Mouse (Mus musculus) hindbrain, embryonic 10.5 days (tissue): Measurements from ENCODE around the gene Hus1. TPM values are rescaled to one million over a fixed set of nuclear protein-coding genes. Genes with fewer than 3 reads are reported as not detected.

Experiments
- DNase-seq: peaks from one replicate; pipeline ENCODE4 v3.0.0-alpha.2; 2017; ENCODE audit warnings: low spot score
- H3K27ac ChIP-seq: fragments of 300-500 bp; sonication (generic); 2 replicates; pipeline ENCODE4 v1.5.1; 2016; ENCODE audit warnings: mild to moderate bottlenecking, moderate library complexity
- H3K27me3 ChIP-seq: fragments of 300-500 bp; sonication (generic); 2 replicates; pipeline ENCODE4 v1.6.1; 2016; ENCODE audit warnings: mild to moderate bottlenecking; ENCODE audit not compliant: poor library complexity, insufficient read depth, severe bottlenecking
- H3K36me3 ChIP-seq: fragments of 300-500 bp; sonication (generic); 2 replicates; pipeline ENCODE4 v1.6.1; 2016; ENCODE audit warnings: mild to moderate bottlenecking, moderate library complexity
- H3K4me1 ChIP-seq: fragments of 300-500 bp; sonication (generic); replicated peaks from 2 replicates; pipeline ENCODE4 v1.6.1; 2016; ENCODE audit warnings: mild to moderate bottlenecking
- H3K4me3 ChIP-seq: fragments of 300-500 bp; sonication (generic); 2 replicates; pipeline ENCODE4 v1.5.1; 2016; ENCODE audit warnings: mild to moderate bottlenecking, moderate library complexity
- H3K9me3 ChIP-seq: fragments of 300-500 bp; sonication (generic); 2 replicates; pipeline ENCODE4 v1.6.1; 2016; ENCODE audit warnings: mild to moderate bottlenecking, moderate library complexity
- WGBS: fragments of 180-500 bp; shearing (Covaris S2); methylation state at CpG from one replicate; pipeline ENCODE4 v1.1.7; 2016; 5-methylcytosine and 5-hydroxymethylcytosine counted together
- polyA plus RNA-seq: library from polyadenylated mRNA; unstranded; fragments of >200 nt; fragmentation: Nextera tagmentation; extraction: Ambion mirVana; gene quantifications from 2 replicates; pipeline ENCODE4 v1.2.1, GENCODE M21; 2016

Hus1 gene
- polyA plus RNA-seq: 15.1 and 22.4 TPM in 2 replicates

DNA sequence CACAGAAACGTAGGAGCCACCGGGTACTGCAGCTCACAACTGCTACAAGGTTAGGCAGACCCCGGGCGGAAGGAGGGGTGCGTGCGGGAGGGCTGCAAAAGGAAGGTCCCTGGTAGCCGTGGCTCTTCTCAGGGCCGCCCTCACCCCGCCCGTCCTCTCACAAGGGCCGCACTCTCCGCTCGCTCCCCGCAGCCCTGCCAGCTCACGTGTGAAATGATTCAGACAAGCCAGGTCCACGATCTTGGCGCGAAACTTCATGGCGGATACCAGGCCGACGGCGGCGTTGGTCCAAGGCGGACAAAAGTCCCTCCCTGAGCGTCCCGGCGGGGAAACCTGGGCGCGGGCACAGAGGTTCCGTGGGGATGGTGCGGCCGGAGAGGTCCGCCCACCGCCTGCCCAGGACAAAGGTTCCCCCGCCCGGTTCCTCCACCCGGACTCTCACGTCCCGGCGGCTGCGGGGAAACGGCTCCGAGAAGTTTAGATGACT is at the start of gene Hus1:
Gene Hus1, minus strand, starts transcription at position 339 of the 487 bp plus-strand sequence.
- WGBS: under 1% methylated on average over 43 of the region's 43 CpGs

DNA sequence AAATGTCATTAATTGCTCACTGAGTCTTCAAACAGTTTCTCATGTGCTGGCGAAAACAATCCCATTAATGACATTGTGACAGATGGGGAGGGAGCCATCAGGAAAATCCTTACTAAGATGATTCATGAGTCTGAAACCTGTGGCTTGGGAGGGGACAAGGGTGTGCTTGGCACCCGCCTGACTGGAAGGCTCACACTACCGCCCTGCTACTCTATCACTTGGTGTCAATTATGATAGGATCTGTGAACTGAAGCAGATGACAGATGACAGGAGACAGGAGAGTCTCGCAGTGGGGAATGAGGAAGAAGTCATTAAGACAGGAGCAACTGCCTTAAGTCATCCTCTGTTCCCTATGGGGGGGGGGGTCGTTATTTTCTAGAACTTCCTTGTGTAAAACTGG is 49.5 kb upstream of the Hus1 start:
- WGBS: 65% methylated on average over 5 of the region's 5 CpGs
- no peak overlapping the region for H3K4me3 ChIP-seq
- H3K27ac ChIP-seq: no peak overlapping the region
- H3K9me3 ChIP-seq: no peaks in the 10 kb centered on the region
- no peaks in the 10 kb centered on the region for H3K36me3 ChIP-seq
- no peaks in the 10 kb centered on the region for H3K4me1 ChIP-seq
- no peaks in the 10 kb centered on the region for H3K27me3 ChIP-seq
- DNase-seq: no peak

More for the DNA sequence above, at the start of gene Hus1:
- H3K4me1 ChIP-seq: peaks cover 18% of the 10 kb centered on the region
- no peaks in the 10 kb centered on the region for H3K27me3 ChIP-seq
- H3K27ac ChIP-seq: peak within 1 kb of the TSS; percentile 94
- DNase-seq: peak; percentile 88
- H3K4me3 ChIP-seq: peak within 1 kb of the TSS; percentile 66
- H3K9me3 ChIP-seq: no peaks in the 10 kb centered on the region
- H3K36me3 ChIP-seq: peaks cover 29% of the 10 kb centered on the region

DNA sequence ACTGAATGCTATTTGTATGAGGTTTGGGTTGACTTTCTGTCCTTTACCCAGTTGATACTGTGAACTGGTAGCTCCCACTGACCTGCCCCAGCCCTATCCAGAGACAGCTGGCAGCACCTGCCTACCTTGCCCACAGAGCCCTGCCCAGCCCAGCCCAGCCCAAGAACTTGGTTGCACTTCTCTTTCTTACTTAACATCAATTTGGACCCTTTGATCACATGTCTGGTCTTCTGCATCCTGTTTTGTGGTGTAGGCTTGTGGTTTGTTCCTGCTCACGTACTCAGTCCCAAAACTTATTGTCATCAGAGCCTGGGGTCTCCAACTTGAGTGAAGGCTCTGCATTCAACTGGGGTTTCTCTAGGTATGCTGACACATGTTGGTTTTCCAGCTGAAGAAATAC is 49.0 kb upstream of the Hus1 start:
- Histone ChIP-seq H3K36me3 (no peaks in the 10 kb centered on the region), H3K27ac (no peak overlapping the region), H3K4me1 (no peaks in the 10 kb centered on the region), H3K9me3 (no peaks in the 10 kb centered on the region), H3K27me3 (no peaks in the 10 kb centered on the region), H3K4me3 (no peak overlapping the region)
- DNase-seq: no peak
- WGBS: 78% methylated on average over 1 of the region's 1 CpGs

DNA sequence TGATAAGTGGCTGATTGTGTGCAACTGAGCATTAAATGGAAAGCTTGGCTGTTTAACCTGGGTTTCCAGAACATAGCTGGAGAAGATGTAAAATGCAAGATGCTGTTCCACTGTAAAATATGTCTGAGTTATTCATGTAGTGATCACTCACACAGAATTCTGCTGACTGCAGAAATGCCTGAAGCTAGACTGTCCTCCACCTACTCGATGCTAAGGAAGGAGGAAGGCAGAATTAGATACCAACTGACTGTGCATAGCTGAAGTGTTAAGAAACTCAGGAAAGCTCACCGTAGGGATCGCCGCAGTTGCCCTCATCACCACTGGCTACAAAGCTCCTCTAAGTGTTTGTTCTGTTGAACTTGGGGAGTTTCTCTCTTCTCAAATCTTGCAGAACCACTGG is 46.7 kb upstream of the Hus1 start:
- Histone ChIP-seq H3K27me3 (no peaks in the 10 kb centered on the region; the same call in 1 of the 2 replicates), H3K36me3 (no peaks in the 10 kb centered on the region), H3K4me3 (no peak overlapping the region), H3K4me1 (no peaks in the 10 kb centered on the region), H3K27ac (no peak overlapping the region), H3K9me3 (no peaks in the 10 kb centered on the region)
- WGBS: 88% methylated on average over 4 of the region's 4 CpGs
- DNase-seq: no peak

DNA sequence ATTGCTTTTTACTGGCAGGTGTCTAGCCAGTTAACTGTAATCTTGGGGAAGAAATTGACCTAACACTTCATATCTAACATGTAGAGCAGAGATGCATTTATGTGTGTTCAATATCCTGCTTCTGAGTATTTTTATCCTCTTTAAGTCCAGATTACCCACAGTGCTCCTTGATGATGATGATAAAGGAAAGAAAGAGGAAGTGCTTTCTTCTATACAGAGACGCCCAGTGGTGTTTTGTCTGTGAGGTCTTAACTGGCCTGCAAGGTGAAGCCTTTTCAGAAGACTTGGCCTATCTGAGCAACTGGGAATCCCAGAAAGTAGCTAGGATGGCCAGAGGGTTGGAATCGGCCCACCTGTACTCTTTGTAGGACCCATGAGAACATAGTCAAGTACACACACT is 45.9 kb upstream of the Hus1 start:
- no peaks in the 10 kb centered on the region for H3K9me3 ChIP-seq
- 84% methylated on average over 2 of the region's 2 CpGs for WGBS

DNA sequence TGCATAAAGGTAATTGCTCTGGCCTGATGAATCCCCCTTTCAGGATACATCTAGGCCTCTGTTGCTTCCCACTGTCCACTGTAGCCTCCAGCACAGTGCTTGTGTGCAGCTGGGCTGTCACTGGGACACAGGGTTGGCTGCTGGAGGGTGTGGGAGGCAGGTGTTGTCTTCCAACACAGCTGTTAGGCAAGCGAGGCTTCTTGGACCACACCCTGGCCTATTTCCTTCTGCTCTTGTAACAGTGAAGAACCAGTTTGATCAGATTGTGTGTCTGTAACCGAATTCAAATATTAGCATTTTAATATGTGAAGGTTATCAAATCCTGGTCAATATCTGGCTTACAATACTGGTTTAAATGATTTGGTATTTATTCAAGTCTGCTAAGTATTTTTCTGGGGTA is 40.9 kb upstream of the Hus1 start:
- no peaks in the 10 kb centered on the region for H3K9me3 ChIP-seq
- WGBS: 75% methylated on average over 2 of the region's 2 CpGs
- no peak overlapping the region for H3K4me3 ChIP-seq
- DNase-seq: no peak
- H3K36me3 ChIP-seq: no peaks in the 10 kb centered on the region
- H3K4me1 ChIP-seq: peaks cover 7% of the 10 kb centered on the region
- H3K27ac ChIP-seq: no peak overlapping the region
- peaks cover 28% of the 10 kb centered on the region for H3K27me3 ChIP-seq

More for the DNA sequence above, 45.9 kb upstream of the Hus1 start:
- H3K27ac ChIP-seq: no peak overlapping the region
- no peak overlapping the region for H3K4me3 ChIP-seq
- no peak for DNase-seq
- H3K4me1 ChIP-seq: no peaks in the 10 kb centered on the region
- peaks cover under 1% of the 10 kb centered on the region; the same call in 1 of the 2 replicates for H3K27me3 ChIP-seq
- no peaks in the 10 kb centered on the region for H3K36me3 ChIP-seq

DNA sequence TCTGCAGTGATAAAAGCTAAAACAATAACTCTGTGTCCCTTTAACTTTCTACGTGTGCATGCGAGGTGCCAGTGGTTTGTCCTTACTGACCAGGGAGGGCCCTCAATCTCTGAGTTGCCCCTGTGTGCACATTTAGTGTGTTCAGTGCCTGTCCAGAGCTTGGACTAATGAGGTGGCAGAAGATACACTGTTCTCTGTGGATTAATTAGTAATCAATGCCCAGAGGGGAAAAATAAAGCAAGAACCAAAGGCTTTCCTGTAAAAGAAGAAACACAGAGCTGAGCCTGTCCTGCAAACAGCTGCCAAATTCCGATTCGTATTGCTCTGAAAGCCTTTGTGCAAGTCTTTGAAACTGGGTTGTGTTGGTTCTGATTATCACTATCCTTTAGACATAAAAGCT is 39.2 kb upstream of the Hus1 start:
- H3K27me3 ChIP-seq: peaks cover 28% of the 10 kb centered on the region
- DNase-seq: no peak
- no peak overlapping the region for H3K4me3 ChIP-seq
- peaks cover 7% of the 10 kb centered on the region for H3K4me1 ChIP-seq
- no peaks in the 10 kb centered on the region for H3K36me3 ChIP-seq
- no peak overlapping the region for H3K27ac ChIP-seq
- 80% methylated on average over 4 of the region's 4 CpGs for WGBS
- H3K9me3 ChIP-seq: no peaks in the 10 kb centered on the region

DNA sequence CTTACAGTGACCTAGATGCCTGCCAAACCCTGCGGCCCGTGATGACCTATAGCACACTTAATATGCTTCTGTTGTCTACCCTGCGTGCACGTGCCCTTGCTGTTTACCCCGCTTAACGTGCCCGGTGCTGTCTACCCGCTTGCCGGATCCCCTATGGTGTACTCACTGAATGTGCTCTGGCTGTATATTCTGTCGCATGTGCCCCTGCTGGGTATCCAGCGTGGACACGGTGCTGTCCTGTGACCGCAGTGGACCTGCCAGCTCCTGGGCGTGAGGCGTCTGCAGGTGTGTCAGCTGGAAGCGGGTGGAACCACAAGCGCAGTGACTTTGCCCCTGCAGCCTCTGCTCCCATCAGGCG is 37.7 kb upstream of the Hus1 start, which contains the start of gene Sun3:
Gene Sun3, minus strand, starts transcription at position 289 of the 358 bp plus-strand sequence.
- WGBS: under 1% methylated on average over 18 of the region's 18 CpGs
- peaks cover 28% of the 10 kb centered on the region for H3K27me3 ChIP-seq
- H3K36me3 ChIP-seq: no peaks in the 10 kb centered on the region
- H3K27ac ChIP-seq: peak within 1 kb of the TSS; percentile 69
- no peak for DNase-seq
- peak within 1 kb of the TSS; percentile 65 for H3K4me3 ChIP-seq
- H3K9me3 ChIP-seq: no peaks in the 10 kb centered on the region
- peaks cover 7% of the 10 kb centered on the region for H3K4me1 ChIP-seq

DNA sequence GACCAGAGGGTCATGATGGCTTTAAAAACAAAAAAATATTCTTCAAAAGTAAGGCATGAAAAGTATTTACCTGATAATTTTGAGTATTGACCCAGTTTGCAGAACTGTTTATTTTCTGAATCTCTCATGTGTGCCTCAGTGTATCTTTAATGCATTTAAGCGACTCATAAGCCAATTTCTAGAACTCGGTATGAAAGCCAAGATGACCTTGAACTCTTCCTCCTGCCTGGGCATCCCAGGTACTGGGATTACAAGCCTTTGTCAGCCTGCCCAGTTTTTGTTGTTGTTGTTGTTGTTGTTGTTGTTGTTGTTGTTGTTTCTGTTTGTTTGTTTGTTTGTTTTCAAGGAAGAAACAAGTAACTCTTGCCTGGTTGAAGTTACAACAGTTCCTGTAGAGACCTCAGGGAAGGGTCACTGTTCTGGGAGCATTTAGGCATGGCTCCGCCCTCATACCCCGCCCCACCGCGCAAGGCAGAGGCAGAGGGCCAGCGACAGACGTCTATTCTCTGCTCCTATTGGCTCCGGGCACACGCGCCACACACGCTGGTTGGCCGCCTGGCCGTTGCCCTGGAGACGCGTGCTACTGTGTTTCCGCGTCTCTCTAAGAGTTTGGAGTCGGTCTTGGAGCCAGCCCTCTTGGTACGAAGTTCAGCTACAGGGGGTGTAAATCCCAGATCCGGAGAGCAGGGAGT is 37.2 kb upstream of the Hus1 start, which contains the start of gene Gm11992:
Gene Gm11992, plus strand, starts transcription at position 584 of the 692 bp plus-strand sequence.
- no peaks in the 10 kb centered on the region for H3K9me3 ChIP-seq
- H3K27me3 ChIP-seq: peaks cover 28% of the 10 kb centered on the region
- H3K4me1 ChIP-seq: peaks cover 7% of the 10 kb centered on the region
- peak within 1 kb of the TSS; percentile 69 for H3K27ac ChIP-seq
- DNase-seq: peak; percentile 91
- WGBS: 5% methylated on average over 21 of the region's 21 CpGs
- no peaks in the 10 kb centered on the region for H3K36me3 ChIP-seq
- H3K4me3 ChIP-seq: peak within 1 kb of the TSS; percentile 65

DNA sequence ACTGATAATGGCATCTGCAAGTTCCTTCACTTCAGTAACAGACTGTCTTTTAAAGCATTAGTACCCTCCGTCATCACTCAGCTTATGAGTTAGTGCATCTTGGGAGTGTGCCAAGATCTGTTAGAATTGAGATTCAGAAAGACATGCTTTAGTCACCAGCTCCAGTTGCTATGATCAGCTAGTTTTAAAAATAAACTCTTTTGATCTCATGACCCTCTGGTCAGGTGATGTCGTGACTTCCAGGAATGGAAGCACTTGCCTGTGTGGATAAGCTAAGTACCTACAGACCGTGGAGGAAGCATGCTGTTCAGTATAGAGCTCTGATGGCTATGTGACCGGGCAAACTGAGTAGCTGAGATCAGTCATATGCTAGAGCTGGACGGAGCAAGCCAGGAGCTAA is 36.1 kb upstream of the Hus1 start:
- WGBS: 89% methylated on average over 5 of the region's 5 CpGs
- DNase-seq: no peak
- Histone ChIP-seq H3K4me3 (no peak overlapping the region), H3K27me3 (peaks cover 28% of the 10 kb centered on the region), H3K9me3 (no peaks in the 10 kb centered on the region), H3K4me1 (peaks cover 7% of the 10 kb centered on the region), H3K27ac (no peak overlapping the region), H3K36me3 (no peaks in the 10 kb centered on the region)

DNA sequence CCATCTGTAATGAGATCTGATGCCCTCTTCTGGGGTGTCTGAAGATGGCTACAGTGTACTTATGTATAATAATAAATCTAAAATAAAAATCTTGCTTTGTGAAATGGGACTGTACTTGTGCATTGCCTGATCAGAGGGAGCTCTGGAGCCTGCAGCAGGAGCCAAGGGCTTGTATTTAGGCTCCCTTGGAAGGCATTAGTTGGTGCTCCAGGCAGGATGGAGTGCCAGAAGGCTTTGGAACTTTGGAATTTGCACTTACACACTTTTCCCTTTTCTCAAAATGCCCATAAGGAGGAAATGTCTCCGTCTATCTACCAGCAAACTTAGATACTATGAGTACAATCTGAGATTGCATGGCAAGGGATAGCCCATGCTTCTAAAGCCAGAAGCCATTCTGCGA is 35.6 kb upstream of the Hus1 start:
- 85% methylated on average over 2 of the region's 2 CpGs for WGBS
- Histone ChIP-seq H3K27me3 (peaks cover 24% of the 10 kb centered on the region), H3K4me1 (peaks cover 7% of the 10 kb centered on the region), H3K9me3 (no peaks in the 10 kb centered on the region), H3K36me3 (no peaks in the 10 kb centered on the region), H3K27ac (no peak overlapping the region), H3K4me3 (no peak overlapping the region)
- no peak for DNase-seq

DNA sequence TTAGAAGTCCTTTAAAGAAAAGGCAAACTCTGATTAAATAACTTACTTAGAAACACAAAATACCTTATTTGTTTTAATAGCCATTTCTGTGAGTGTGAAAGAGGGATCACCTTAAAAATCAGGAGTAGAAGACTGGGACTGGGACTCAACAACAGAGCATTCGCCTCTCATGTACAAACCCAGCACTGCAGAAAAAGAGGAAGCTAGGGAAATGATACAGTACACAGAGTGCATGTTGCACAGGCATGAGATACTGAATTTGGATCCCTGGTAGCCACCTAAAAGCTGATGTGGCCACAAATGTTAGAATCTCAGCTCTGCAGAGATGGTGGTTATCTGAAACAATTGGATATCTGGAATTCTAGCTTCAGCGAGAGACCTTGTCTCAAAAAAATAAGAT is 20.5 kb upstream of the Hus1 start:
- H3K36me3 ChIP-seq: no peaks in the 10 kb centered on the region
- no peak for DNase-seq
- 91% methylated on average over 2 of the region's 2 CpGs for WGBS
- H3K27ac ChIP-seq: no peak overlapping the region
- H3K27me3 ChIP-seq: no peaks in the 10 kb centered on the region
- H3K4me1 ChIP-seq: no peaks in the 10 kb centered on the region
- H3K4me3 ChIP-seq: no peak overlapping the region
- H3K9me3 ChIP-seq: no peaks in the 10 kb centered on the region

DNA sequence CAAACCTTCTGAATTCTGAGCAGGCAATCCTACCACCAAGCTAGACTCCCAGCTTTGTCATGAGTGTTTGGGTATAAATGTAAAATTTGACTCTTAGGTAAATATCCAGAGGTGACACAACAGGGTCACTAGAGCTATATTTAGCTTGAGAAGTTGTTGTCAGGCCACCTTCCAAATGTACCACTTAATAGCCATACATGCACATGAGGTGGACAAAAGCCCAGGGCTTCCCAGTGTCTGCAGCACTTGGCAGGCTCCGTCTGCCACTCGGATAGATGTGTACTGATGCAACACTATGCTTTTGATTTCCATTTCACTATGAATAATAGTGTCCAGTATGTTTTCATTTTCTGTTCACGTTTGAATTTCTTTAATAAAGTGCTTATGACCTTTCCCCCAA is 14.2 kb upstream of the Hus1 start:
- Histone ChIP-seq H3K27ac (no peak overlapping the region), H3K27me3 (no peaks in the 10 kb centered on the region), H3K9me3 (no peaks in the 10 kb centered on the region), H3K4me3 (no peak overlapping the region), H3K4me1 (no peaks in the 10 kb centered on the region), H3K36me3 (no peaks in the 10 kb centered on the region)
- no peak for DNase-seq
- 85% methylated on average over 3 of the region's 3 CpGs for WGBS
